Mouse (Mus musculus): ENCODE results near the gene Alpk1.

Alpk1 gene

GRCm38 (mm10) chr3:127780021-127780644 lies at the start of gene Alpk1:
TSS of gene Alpk1 (minus strand) at chr3:127780527.
- peak; percentile 83 to 95 for DNase-seq (ENCODE audit: inconsistent age in 2 of 2, low spot score in 1 of 2)

- no peak for DNase-seq (ENCODE audit: inconsistent age in 2 of 2, low spot score in 1 of 2)
Measured at GRCm38 (mm10) chr3:127827123-127827522, 46.8 kb upstream of the Alpk1 start.

- DNase-seq (ENCODE audit: inconsistent age in 2 of 2, low spot score in 1 of 2) = no peak
Measured at GRCm38 (mm10) chr3:127826503-127826902, 46.2 kb upstream of the Alpk1 start.

- DNase-seq (ENCODE audit: inconsistent age in 2 of 2, low spot score in 1 of 2) = no peak
Measured at GRCm38 (mm10) chr3:127823886-127824863, 43.8 kb upstream of the Alpk1 start.

GRCm38 (mm10) chr3:127821209-127821608 lies 40.9 kb upstream of the Alpk1 start:
- no peak for DNase-seq (ENCODE audit: inconsistent age in 2 of 2, low spot score in 1 of 2)

- no peak for DNase-seq (ENCODE audit: inconsistent age in 2 of 2, low spot score in 1 of 2)
Measured at GRCm38 (mm10) chr3:127820400-127820799, 40.1 kb upstream of the Alpk1 start.

GRCm38 (mm10) chr3:127818694-127819663 lies 38.7 kb upstream of the Alpk1 start:
- DNase-seq (ENCODE audit: inconsistent age in 2 of 2, low spot score in 1 of 2) = no peak

- no peak for DNase-seq (ENCODE audit: inconsistent age in 2 of 2, low spot score in 1 of 2)
Measured at GRCm38 (mm10) chr3:127817120-127817683, 36.9 kb upstream of the Alpk1 start.

GRCm38 (mm10) chr3:127809103-127809502 lies 28.8 kb upstream of the Alpk1 start:
- DNase-seq (ENCODE audit: inconsistent age in 2 of 2, low spot score in 1 of 2) = no peak

GRCm38 (mm10) chr3:127807846-127808245 lies 27.5 kb upstream of the Alpk1 start:
- no peak for DNase-seq (ENCODE audit: inconsistent age in 2 of 2, low spot score in 1 of 2)

- peak; percentile 30 to 53 for DNase-seq (ENCODE audit: inconsistent age in 2 of 2, low spot score in 1 of 2)
Measured at GRCm38 (mm10) chr3:127805991-127806390, 25.7 kb upstream of the Alpk1 start.

- no peak for DNase-seq (ENCODE audit: inconsistent age in 2 of 2, low spot score in 1 of 2)
Measured at GRCm38 (mm10) chr3:127805071-127805470, 24.7 kb upstream of the Alpk1 start.

GRCm38 (mm10) chr3:127804439-127804838 lies 24.1 kb upstream of the Alpk1 start:
- no peak for DNase-seq (ENCODE audit: inconsistent age in 2 of 2, low spot score in 1 of 2)

- peak; percentile 40 to 81 for DNase-seq (ENCODE audit: inconsistent age in 2 of 2, low spot score in 1 of 2)
Measured at GRCm38 (mm10) chr3:127802814-127803213, 22.5 kb upstream of the Alpk1 start.

GRCm38 (mm10) chr3:127801162-127801561 lies 20.8 kb upstream of the Alpk1 start:
- no peak for DNase-seq (ENCODE audit: inconsistent age in 2 of 2, low spot score in 1 of 2)

GRCm38 (mm10) chr3:127796271-127796670 lies 15.9 kb upstream of the Alpk1 start:
- no peak for DNase-seq (ENCODE audit: inconsistent age in 2 of 2, low spot score in 1 of 2)

- DNase-seq (ENCODE audit: inconsistent age in 2 of 2, low spot score in 1 of 2) = no peak
Measured at GRCm38 (mm10) chr3:127795762-127796161, 15.4 kb upstream of the Alpk1 start.

GRCm38 (mm10) chr3:127793022-127793421 lies 12.7 kb upstream of the Alpk1 start:
- peak in 1 of 2 experiments; percentile 42 for DNase-seq (ENCODE audit: inconsistent age in 2 of 2, low spot score in 1 of 2)

- DNase-seq (ENCODE audit: inconsistent age in 2 of 2, low spot score in 1 of 2) = no peak
Measured at GRCm38 (mm10) chr3:127791595-127792561, 11.6 kb upstream of the Alpk1 start.
